Mouse (Mus musculus) heart, embryonic 13.5 days (tissue): ENCODE measurements around the gene Camkk2. TPM values are rescaled to one million over a fixed set of nuclear protein-coding genes. Genes with fewer than 3 reads are reported as not detected.
A peak's percentile ranks its signal among the peaks of the same experiment; 100 is the strongest.

Source experiments
- ATAC-seq: fragments of 200-750 bp; cut with Nextera tagmentation; 2 replicates; pipeline ENCODE4 v1.8.0; 2017; ENCODE audit warnings: moderate TSS enrichment; ENCODE audit not compliant: insufficient number of reproducible peaks, low FRiP score, low TSS enrichment; ENCODE audit errors: extremely low read depth
- H3K27ac ChIP-seq: fragments of 300-500 bp; sonication (generic); replicated peaks from 2 replicates; pipeline ENCODE4 v1.5.1; 2015; ENCODE audit warnings: moderate library complexity, mild to moderate bottlenecking, inconsistent platforms
- H3K27me3 ChIP-seq: fragments of 300-500 bp; sonication (generic); replicated peaks from 2 replicates; pipeline ENCODE4 v1.6.1; 2015; ENCODE audit warnings: mild to moderate bottlenecking, inconsistent platforms
- H3K36me3 ChIP-seq: fragments of 300-500 bp; sonication (generic); 2 replicates; pipeline ENCODE4 v1.6.1; 2015; ENCODE audit warnings: mild to moderate bottlenecking, inconsistent platforms
- H3K4me1 ChIP-seq: fragments of 300-500 bp; sonication (generic); 2 replicates; pipeline ENCODE4 v1.6.1; 2015; ENCODE audit warnings: inconsistent platforms
- H3K4me2 ChIP-seq: fragments of 300-500 bp; sonication (generic); 2 replicates; pipeline ENCODE4 v1.6.1; 2015; ENCODE audit warnings: inconsistent platforms, mild to moderate bottlenecking, moderate library complexity
- H3K4me3 ChIP-seq: fragments of 300-500 bp; sonication (generic); 2 replicates; pipeline ENCODE4 v1.5.1; 2015; ENCODE audit warnings: moderate library complexity, mild to moderate bottlenecking, inconsistent platforms
- H3K9ac ChIP-seq: fragments of 300-500 bp; sonication (generic); 2 replicates; pipeline ENCODE4 v1.6.1; 2015; ENCODE audit warnings: inconsistent platforms, mild to moderate bottlenecking, moderate library complexity
- H3K9me3 ChIP-seq: fragments of 300-500 bp; sonication (generic); 2 replicates; pipeline ENCODE4 v1.6.1; 2016; ENCODE audit warnings: inconsistent platforms
- WGBS: fragments of 180-500 bp; shearing (Covaris S2); methylation state at CpG from one replicate; pipeline ENCODE4 v1.1.7; 2015; ENCODE audit warnings: mixed read lengths; 5-methylcytosine and 5-hydroxymethylcytosine counted together
- polyA plus RNA-seq: library from polyadenylated mRNA; unstranded; fragments of >200 nt; fragmentation: Nextera tagmentation; extraction: Ambion mirVana; gene quantifications from 2 replicates; pipeline ENCODE4 v1.2.1, GENCODE M21; 2015

Camkk2 gene
- 14.0 and 14.5 TPM in 2 replicates for polyA plus RNA-seq

- no peaks in the 10 kb centered on the region; the same call in 1 of the 2 replicates for H3K27me3 ChIP-seq
- peak; percentile 62 for ATAC-seq
- H3K27ac ChIP-seq: peak within 1 kb of the TSS; percentile 74
- peak within 1 kb of the TSS; percentile 75 for H3K4me3 ChIP-seq
- no peaks in the 10 kb centered on the region for H3K9me3 ChIP-seq
- WGBS: under 1% methylated on average over 50 of the region's 63 CpGs
- no peaks in the 10 kb centered on the region for H3K36me3 ChIP-seq
- peak within 1 kb of the TSS; percentile 96 for H3K4me2 ChIP-seq
- peaks cover 34% of the 10 kb centered on the region for H3K4me1 ChIP-seq
- peak within 1 kb of the TSS; percentile 89 for H3K9ac ChIP-seq
Measured at GRCm38 (mm10) chr5:122779277-122779834, at the start of gene Camkk2. TSS of gene Camkk2 (minus strand) at chr5:122779409.

GRCm38 (mm10) chr5:122825099-122825498, 45.9 kb upstream of the Camkk2 start:
- Histone ChIP-seq H3K4me1 (peaks cover 3% of the 10 kb centered on the region), H3K9me3 (no peaks in the 10 kb centered on the region), H3K27me3 (no peaks in the 10 kb centered on the region), H3K27ac (no peak overlapping the region), H3K4me2 (no peak overlapping the region), H3K9ac (no peak overlapping the region), H3K4me3 (no peak overlapping the region), H3K36me3 (no peaks in the 10 kb centered on the region)
- WGBS: 75% methylated on average over 8 of the region's 8 CpGs
- no peak for ATAC-seq

- no peak overlapping the region for H3K4me2 ChIP-seq
- peaks cover 10% of the 10 kb centered on the region for H3K4me1 ChIP-seq
- H3K9ac ChIP-seq: no peak overlapping the region
- no peaks in the 10 kb centered on the region for H3K9me3 ChIP-seq
- no peak for ATAC-seq
- 55% methylated on average over 6 of the region's 6 CpGs for WGBS
- H3K27ac ChIP-seq: no peak overlapping the region
- H3K36me3 ChIP-seq: peaks cover 2% of the 10 kb centered on the region
- no peaks in the 10 kb centered on the region for H3K27me3 ChIP-seq
- no peak overlapping the region for H3K4me3 ChIP-seq
Measured at GRCm38 (mm10) chr5:122824450-122824849, 45.2 kb upstream of the Camkk2 start.

- Histone ChIP-seq H3K27ac (no peak overlapping the region), H3K9ac (no peak overlapping the region), H3K36me3 (peaks cover 6% of the 10 kb centered on the region), H3K4me3 (no peak overlapping the region), H3K27me3 (no peaks in the 10 kb centered on the region), H3K4me1 (peaks cover 13% of the 10 kb centered on the region), H3K9me3 (no peaks in the 10 kb centered on the region), H3K4me2 (no peak overlapping the region)
- WGBS: 70% methylated on average over 1 of the region's 1 CpGs
- no peak for ATAC-seq
Measured at GRCm38 (mm10) chr5:122823976-122824375, 44.8 kb upstream of the Camkk2 start.

- H3K9ac ChIP-seq: no peak overlapping the region
- 80% methylated on average over 4 of the region's 4 CpGs for WGBS
- H3K9me3 ChIP-seq: no peaks in the 10 kb centered on the region
Measured at GRCm38 (mm10) chr5:122822441-122822840, 43.2 kb upstream of the Camkk2 start.

GRCm38 (mm10) chr5:122821524-122821885, 42.3 kb upstream of the Camkk2 start:
- under 1% methylated on average over 10 of the region's 10 CpGs for WGBS
- Histone ChIP-seq H3K27me3 (no peaks in the 10 kb centered on the region), H3K4me1 (peaks cover 15% of the 10 kb centered on the region), H3K36me3 (peaks cover 30% of the 10 kb centered on the region), H3K9ac (peak overlapping the region; percentile 84), H3K9me3 (no peaks in the 10 kb centered on the region), H3K4me2 (peak overlapping the region; percentile 76), H3K27ac (peak overlapping the region; percentile 98), H3K4me3 (peak overlapping the region; percentile 89)
- ATAC-seq: no peak

More at GRCm38 (mm10) chr5:122822441-122822840, 43.2 kb upstream of the Camkk2 start:
- Histone ChIP-seq H3K4me1 (peaks cover 15% of the 10 kb centered on the region), H3K27ac (no peak overlapping the region), H3K36me3 (peaks cover 22% of the 10 kb centered on the region), H3K4me2 (no peak overlapping the region), H3K4me3 (no peak overlapping the region), H3K27me3 (no peaks in the 10 kb centered on the region)
- ATAC-seq: no peak

- whole genome bisulfite sequencing: under 1% methylated on average over 55 of the region's 55 CpGs
- H3K27ac ChIP-seq: peak within 1 kb of the TSS; percentile 98
- peak within 1 kb of the TSS; percentile 89 for H3K4me3 ChIP-seq
- peak; percentile 96 for ATAC-seq
- no peaks in the 10 kb centered on the region for H3K27me3 ChIP-seq
- H3K9me3 ChIP-seq: no peaks in the 10 kb centered on the region
- H3K4me2 ChIP-seq: peak within 1 kb of the TSS; percentile 76
- peaks cover 15% of the 10 kb centered on the region for H3K4me1 ChIP-seq
- peak within 1 kb of the TSS; percentile 95 for H3K9ac ChIP-seq
- H3K36me3 ChIP-seq: peaks cover 35% of the 10 kb centered on the region
Measured at GRCm38 (mm10) chr5:122820777-122821523, 41.7 kb upstream of the Camkk2 start, which contains the start of gene Anapc5. TSS of gene Anapc5 (minus strand) at chr5:122821339.

- no peak overlapping the region for H3K27ac ChIP-seq
- H3K9me3 ChIP-seq: no peaks in the 10 kb centered on the region
- no peak for ATAC-seq
- 88% methylated on average over 3 of the region's 3 CpGs for WGBS
- no peak overlapping the region for H3K4me3 ChIP-seq
- H3K27me3 ChIP-seq: no peaks in the 10 kb centered on the region
- H3K36me3 ChIP-seq: peaks cover 95% of the 10 kb centered on the region
- H3K4me1 ChIP-seq: no peaks in the 10 kb centered on the region
- no peak overlapping the region for H3K9ac ChIP-seq
- no peak overlapping the region for H3K4me2 ChIP-seq
Measured at GRCm38 (mm10) chr5:122812699-122813098, 33.5 kb upstream of the Camkk2 start.

- H3K9ac ChIP-seq: no peak overlapping the region
- no peaks in the 10 kb centered on the region for H3K4me1 ChIP-seq
- no peak overlapping the region for H3K27ac ChIP-seq
- 87% methylated on average over 9 of the region's 9 CpGs for WGBS
- peaks cover 96% of the 10 kb centered on the region for H3K36me3 ChIP-seq
- no peak overlapping the region for H3K4me2 ChIP-seq
- H3K9me3 ChIP-seq: no peaks in the 10 kb centered on the region
- ATAC-seq: no peak
- H3K4me3 ChIP-seq: no peak overlapping the region
- no peaks in the 10 kb centered on the region for H3K27me3 ChIP-seq
Measured at GRCm38 (mm10) chr5:122811364-122812079, 32.3 kb upstream of the Camkk2 start.

GRCm38 (mm10) chr5:122805503-122805902, 26.3 kb upstream of the Camkk2 start:
- no peak overlapping the region for H3K27ac ChIP-seq
- no peak for ATAC-seq
- no peak overlapping the region for H3K4me2 ChIP-seq
- H3K27me3 ChIP-seq: no peaks in the 10 kb centered on the region
- H3K4me3 ChIP-seq: no peak overlapping the region
- H3K36me3 ChIP-seq: peaks cover 98% of the 10 kb centered on the region
- peaks cover 27% of the 10 kb centered on the region for H3K4me1 ChIP-seq
- H3K9ac ChIP-seq: no peak overlapping the region
- no peaks in the 10 kb centered on the region for H3K9me3 ChIP-seq
- WGBS: 60% methylated on average over 3 of the region's 3 CpGs

GRCm38 (mm10) chr5:122802706-122803105, 23.5 kb upstream of the Camkk2 start:
- no peak for ATAC-seq
- H3K9ac ChIP-seq: no peak overlapping the region

More at GRCm38 (mm10) chr5:122802706-122803105, 23.5 kb upstream of the Camkk2 start:
- Histone ChIP-seq H3K4me1 (peaks cover 55% of the 10 kb centered on the region), H3K27me3 (no peaks in the 10 kb centered on the region), H3K27ac (peak overlapping the region; percentile 74), H3K9me3 (no peaks in the 10 kb centered on the region), H3K4me3 (no peak overlapping the region), H3K36me3 (peaks cover 100% of the 10 kb centered on the region), H3K4me2 (no peak overlapping the region)
- WGBS: 66% methylated on average over 9 of the region's 9 CpGs
